Mouse (Mus musculus) olfactory bulb, adult 2 months (tissue): Measurements from ENCODE around the gene Rbm17. TPM values are rescaled to one million over a fixed set of nuclear protein-coding genes. Genes with fewer than 3 reads are reported as not detected.
"Not testable (repeated sequence)": the region's sequence is repeated elsewhere in the genome, so short reads cannot be mapped to it uniquely, and the experiment has no call there.

Experiments used
- H3K27ac ChIP-seq: fragments of 200-500 bp; 2 replicates; pipeline ENCODE4 v1.5.1; 2012; ENCODE audit warnings: low read depth, low read length; ENCODE audit not compliant: insufficient read depth
- H3K4me1 ChIP-seq: fragments of 200-500 bp; 2 replicates; pipeline ENCODE4 v1.6.1; 2012; ENCODE audit warnings: low read length; ENCODE audit not compliant: control insufficient read depth, insufficient read depth
- H3K4me3 ChIP-seq: fragments of 200-500 bp; 2 replicates; pipeline ENCODE4 v1.5.1; 2012; ENCODE audit warnings: mild to moderate bottlenecking, low read depth, low read length, moderate library complexity; ENCODE audit not compliant: insufficient read depth
- CTCF ChIP-seq: fragments of 200-500 bp; IDR thresholded peaks from 2 replicates; pipeline ENCODE4 v1.5.1; 2012; ENCODE audit warnings: low read depth, mild to moderate bottlenecking, low read length, moderate library complexity; ENCODE audit not compliant: insufficient read depth
- POLR2A ChIP-seq: fragments of 200-500 bp; IDR thresholded peaks from 2 replicates; pipeline ENCODE4 v1.6.1; 2012; ENCODE audit warnings: mild to moderate bottlenecking, low read depth, low read length, moderate library complexity; ENCODE audit not compliant: insufficient read depth
- WGBS: fragments of 180-500 bp; shearing (Covaris S2); methylation state at CpG from one replicate; pipeline ENCODE4 v1.1.7; 2018; 5-methylcytosine and 5-hydroxymethylcytosine counted together
- polyA plus RNA-seq: library from polyadenylated mRNA; stranded (reverse); fragments of >200 nt; gene quantifications from 2 replicates; pipeline ENCODE4 v1.2.4, GENCODE M21; 2012; ENCODE audit warnings: low replicate concordance; ENCODE audit not compliant: missing spikeins, insufficient read depth, insufficient read length

Gene Rbm17
- polyA plus RNA-seq, 1 experiment = not detected

- TF ChIP-seq POLR2A (no peak), CTCF (no peak)
- Histone ChIP-seq H3K4me3 (no peak overlapping the region), H3K4me1 (no peaks in the 10 kb centered on the region), H3K27ac (no peak overlapping the region)
- WGBS = 77% methylated on average over 7 of the region's 7 CpGs
These were observed 60.8 kb downstream of the Rbm17 start for GRCm38 (mm10) chr2:11543158-11543557.

- Histone ChIP-seq H3K4me1 (no peaks in the 10 kb centered on the region), H3K27ac (no peak overlapping the region), H3K4me3 (no peak overlapping the region)
- 68% methylated on average over 1 of the region's 1 CpGs for WGBS
- TF ChIP-seq CTCF (no peak), POLR2A (no peak)
These were observed 61.3 kb downstream of the Rbm17 start for GRCm38 (mm10) chr2:11542640-11543039.

- no peaks in the 10 kb centered on the region for H3K4me1 ChIP-seq
- 97% methylated on average over 1 of the region's 1 CpGs for WGBS
- no peak overlapping the region for H3K27ac ChIP-seq
- TF ChIP-seq CTCF (no peak), POLR2A (no peak)
- H3K4me3 ChIP-seq = no peak overlapping the region
These were observed 61.8 kb downstream of the Rbm17 start for GRCm38 (mm10) chr2:11542121-11542520.

- 55% methylated on average over 1 of the region's 1 CpGs for WGBS
- not testable (repeated sequence) for H3K4me1 ChIP-seq
These were observed 62.4 kb downstream of the Rbm17 start for GRCm38 (mm10) chr2:11541528-11541927.

GRCm38 (mm10) chr2:11535966-11536365 lies 68.0 kb downstream of the Rbm17 start:
- TF ChIP-seq CTCF (no peak), POLR2A (no peak)

More at GRCm38 (mm10) chr2:11541528-11541927, 62.4 kb downstream of the Rbm17 start:
- H3K27ac ChIP-seq, H3K4me3 ChIP-seq: not testable (repeated sequence)

More at GRCm38 (mm10) chr2:11535966-11536365, 68.0 kb downstream of the Rbm17 start:
- 70% methylated on average over 8 of the region's 8 CpGs for WGBS
- Histone ChIP-seq H3K4me3 (peak overlapping the region; percentile 57; the same call in 1 of the 2 replicates), H3K27ac (no peak overlapping the region), H3K4me1 (peaks cover 7% of the 10 kb centered on the region)

Other genes starting within 250 kb of the Rbm17 start
- not detected in 2 replicates for gene Pfkfb3, start 50.1 kb downstream of the Rbm17 start, polyA plus RNA-seq
- gene Gm17490, start 22.1 kb upstream of the Rbm17 start, polyA plus RNA-seq = not detected in 2 replicates
- not detected in 2 replicates for gene Il2ra, start 38.7 kb upstream of the Rbm17 start, polyA plus RNA-seq
- gene Il15ra, start 101.1 kb upstream of the Rbm17 start, polyA plus RNA-seq = not detected in 2 replicates
- gene Fbh1, start 173.4 kb upstream of the Rbm17 start, polyA plus RNA-seq = not detected in 2 replicates
- gene Ankrd16, start 173.7 kb upstream of the Rbm17 start, polyA plus RNA-seq = not detected in 2 replicates